Mouse (Mus musculus) testis, postnatal 10 days (tissue): ENCODE results near the gene Fam57b.

ENCODE experiments used
- DNase-seq: peaks from one replicate; pipeline ENCODE4 v3.0.0; 2021; ENCODE audit warnings: low spot score

The Fam57b gene

DNA sequence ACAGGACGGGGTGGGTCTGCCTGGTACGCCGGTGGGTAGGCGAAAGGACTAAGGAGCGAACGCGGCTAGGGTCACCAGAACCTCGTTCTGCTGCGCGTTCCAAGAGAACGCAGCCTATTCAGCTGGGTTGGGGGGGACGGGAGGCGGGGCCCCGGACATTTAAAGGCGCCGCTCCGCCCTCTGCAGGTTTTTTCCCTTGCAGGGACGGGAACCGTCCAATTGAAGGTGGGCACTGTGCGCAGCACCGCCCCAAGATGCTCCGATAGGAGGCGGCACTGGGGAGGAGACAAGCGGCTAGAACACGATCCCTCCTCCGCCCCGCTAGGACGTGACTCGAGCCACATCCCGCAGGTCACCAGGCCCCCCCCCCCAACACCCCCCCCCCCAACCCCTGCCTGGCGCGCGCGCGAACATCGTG lies 1.6 kb downstream of the Fam57b start:
- DNase-seq = peak; percentile 96

DNA sequence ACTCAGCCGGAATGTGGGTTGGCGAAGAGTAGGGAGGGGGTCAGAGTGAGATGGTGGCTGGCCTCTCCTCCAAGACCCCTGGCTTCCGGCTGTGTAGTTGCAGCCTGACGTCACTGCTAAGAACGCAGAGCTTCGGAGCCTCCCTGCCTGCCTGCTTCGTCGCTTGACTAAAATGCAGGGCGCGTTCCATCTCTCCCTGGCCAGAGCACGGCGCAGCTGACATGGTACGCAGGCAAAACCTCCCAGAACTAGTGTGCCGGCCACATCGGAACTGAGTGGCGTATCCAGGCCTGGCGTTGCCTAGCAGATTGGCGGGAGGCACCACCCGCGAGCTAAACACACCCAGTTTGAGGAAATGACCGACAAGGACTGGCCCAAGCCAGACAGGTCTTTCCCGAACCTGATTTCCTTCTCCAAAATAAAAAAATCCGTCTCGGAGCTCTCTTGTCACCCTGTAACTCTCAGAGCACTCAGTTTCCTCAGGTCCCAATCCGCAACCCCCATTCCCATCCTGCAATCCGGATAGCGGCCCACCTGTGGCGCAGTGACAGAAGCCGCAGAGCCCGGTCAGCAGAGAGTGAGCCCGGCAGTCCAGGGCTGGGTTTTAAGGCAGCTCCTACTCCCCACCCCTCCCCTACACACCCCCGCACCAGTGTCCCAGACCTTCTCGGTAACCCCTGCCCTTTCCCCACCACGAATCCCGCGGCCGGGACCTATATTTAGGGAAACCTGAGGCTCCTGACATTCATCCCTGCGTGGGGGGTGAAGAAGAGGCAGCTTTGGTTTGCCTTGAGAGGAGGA lies 2.2 kb downstream of the Fam57b start:
- DNase-seq = peak; percentile 78

- no peak for DNase-seq
Observed at GRCm38 (mm10) chr7:126800269-126801056, 3.0 kb downstream of the Fam57b start.

GRCm38 (mm10) chr7:126801057-126801422 lies 3.6 kb downstream of the Fam57b start:
- no peak for DNase-seq

DNA sequence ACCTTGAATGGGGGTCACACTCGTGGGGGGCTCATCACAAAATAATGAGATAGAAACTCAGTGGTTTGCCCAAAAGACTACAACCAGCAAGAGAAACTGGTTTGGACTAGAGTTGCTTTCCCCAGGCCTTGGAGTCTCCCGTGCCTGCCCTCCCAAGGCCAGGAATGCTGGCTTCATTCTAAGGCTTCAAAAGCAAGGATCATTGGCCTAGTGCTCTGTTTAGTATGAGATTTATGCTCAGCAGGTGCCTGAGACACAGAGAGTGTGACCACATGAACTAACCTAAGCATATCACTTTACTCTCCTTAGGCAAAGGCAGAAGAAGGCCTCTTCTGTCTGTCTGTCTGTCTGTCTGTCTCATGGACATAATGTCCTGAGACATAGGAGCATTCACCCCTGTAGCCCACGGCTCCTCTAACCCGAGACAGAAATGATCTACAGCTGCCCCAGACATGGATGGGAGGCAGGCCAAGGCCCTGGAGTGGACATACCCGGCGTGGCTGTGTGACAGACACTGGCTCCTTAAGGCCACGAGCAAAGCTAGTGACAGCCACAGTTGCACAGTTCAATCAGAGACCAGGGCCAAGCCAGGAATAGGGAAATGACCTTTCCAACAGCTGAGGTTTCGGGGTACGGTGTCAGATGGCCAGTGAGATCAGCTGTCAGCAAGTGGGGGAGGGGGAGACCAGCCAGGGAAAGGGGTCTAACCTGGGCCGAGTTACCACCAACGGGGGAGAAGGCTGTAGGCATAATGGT lies 4.8 kb downstream of the Fam57b start:
- no peak for DNase-seq

- DNase-seq = no peak
Observed at GRCm38 (mm10) chr7:126803181-126803580, 5.7 kb downstream of the Fam57b start.

GRCm38 (mm10) chr7:126803751-126804150 lies 6.3 kb downstream of the Fam57b start:
- DNase-seq = no peak

DNA sequence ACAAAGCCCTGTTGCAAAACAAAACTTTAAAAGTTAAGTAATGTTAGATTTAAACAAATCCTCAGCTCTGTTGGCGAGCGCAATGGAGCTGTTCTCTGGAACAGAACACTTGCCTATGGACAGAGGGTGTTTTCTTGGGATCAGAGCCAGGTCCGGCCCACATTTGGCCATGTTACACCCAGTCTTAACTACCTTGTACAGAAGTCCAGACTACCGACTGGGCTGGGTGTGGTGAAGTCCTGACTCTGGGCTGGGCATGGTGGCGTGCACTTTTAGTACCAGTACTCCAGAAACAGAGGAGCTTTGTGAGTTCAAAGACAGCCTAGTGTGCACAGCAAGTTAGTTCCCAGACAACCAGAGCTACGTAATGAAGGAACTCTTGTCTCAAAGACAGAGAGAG lies 9.5 kb downstream of the Fam57b start:
- no peak for DNase-seq

DNA sequence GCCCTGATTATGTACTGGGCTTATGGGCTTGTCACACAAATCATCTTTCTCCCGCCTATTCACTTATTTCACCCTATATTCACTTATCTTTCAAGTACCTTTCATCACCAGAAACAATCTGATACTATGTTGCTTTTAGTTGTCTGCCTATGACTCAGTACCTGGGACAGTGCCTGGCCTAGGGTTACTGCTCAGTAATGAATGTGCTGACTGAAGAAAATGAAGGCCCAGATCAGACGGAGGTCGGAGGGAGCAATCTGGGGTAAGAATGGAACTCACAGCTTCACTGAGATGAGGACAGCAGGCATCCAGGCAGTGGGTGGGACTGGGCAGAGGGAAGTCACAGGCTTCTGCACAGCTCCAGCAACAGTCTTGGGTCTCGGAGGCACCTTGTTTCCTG lies 9.9 kb downstream of the Fam57b start:
- DNase-seq = no peak

DNA sequence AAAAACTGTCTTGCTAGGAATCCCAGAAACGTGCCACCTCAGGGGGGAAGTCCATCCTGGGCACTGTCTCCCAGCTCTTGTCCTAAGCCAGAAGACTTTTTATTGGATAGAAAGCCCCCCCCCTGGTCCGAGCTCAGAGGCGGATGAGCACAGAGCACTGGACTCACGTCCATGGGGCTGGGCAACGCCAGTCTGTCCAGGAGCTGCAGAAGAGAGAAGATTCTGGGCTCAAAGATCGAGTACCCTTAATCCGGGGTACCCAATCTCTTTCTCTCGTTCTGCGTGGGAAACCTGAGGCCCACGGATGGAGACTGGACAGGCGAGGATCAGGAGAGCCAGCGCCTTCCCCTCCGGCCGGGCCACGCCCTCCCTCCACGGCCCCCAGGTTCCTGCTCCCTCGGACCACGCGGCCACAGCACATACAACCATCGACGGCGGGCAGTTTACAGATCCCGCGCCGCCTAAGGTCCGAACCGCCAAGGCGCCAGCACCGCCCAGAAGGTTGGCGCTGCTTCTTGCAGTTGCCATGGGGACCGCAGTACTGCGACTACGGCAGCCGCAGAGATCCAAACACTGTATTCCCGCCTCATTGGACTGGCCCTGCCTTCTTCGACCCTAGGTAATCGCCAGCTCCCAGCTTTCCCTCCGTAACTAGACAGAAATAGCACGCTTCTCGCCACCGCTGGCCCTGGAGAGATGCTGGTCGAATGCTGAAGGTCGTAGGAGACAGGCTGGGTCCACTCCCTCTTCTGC lies 11.4 kb downstream of the Fam57b start:
- peak; percentile 87 for DNase-seq

- no peak for DNase-seq
Observed at GRCm38 (mm10) chr7:126809723-126810369, 12.4 kb downstream of the Fam57b start.

DNA sequence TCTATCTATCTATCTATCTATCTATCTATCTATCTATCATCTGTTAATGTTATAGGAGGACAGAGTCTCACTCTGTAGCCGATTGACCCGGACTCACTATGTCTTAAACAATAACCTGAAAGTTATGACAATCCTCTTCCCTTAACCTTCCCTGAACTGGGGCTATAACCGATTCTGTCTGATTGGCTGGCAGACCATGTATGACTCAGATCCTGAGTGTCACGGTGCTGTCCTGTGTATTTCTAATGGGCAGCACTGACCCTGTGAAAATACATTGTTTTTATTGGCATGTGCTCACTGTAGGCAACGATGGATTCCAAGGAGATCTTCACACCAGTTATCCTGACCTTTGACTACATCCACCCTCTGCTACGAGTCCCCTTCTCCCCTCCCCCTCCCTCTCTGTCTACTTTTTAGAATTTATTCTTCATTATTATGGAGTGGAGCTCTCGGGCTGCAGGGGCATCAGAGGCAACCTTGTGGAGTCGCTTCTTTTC lies 18.3 kb downstream of the Fam57b start:
- DNase-seq = no peak

- DNase-seq = no peak
Observed at GRCm38 (mm10) chr7:126816494-126816893, 19.0 kb downstream of the Fam57b start.

GRCm38 (mm10) chr7:126817595-126817994 lies 20.1 kb downstream of the Fam57b start:
- no peak for DNase-seq

DNA sequence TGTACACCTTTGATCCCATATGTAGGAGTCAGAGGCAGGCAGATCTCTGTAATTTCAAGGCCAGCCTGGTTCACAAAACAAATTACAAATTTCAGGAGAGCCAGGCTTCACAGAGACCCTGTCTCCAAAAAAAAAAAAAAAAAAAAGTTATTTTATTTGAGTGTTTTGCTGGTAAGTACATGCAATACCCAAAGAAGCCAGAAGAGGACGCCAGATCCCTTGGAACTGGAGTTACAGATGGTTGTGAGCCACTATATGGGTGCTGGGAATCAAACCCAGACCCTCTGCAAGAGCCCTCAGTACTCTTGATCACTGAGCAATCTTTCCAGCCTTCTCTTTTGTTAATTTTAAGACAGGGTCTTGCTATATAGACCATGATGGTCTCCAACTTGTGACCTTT lies 21.4 kb downstream of the Fam57b start:
- no peak for DNase-seq

DNA sequence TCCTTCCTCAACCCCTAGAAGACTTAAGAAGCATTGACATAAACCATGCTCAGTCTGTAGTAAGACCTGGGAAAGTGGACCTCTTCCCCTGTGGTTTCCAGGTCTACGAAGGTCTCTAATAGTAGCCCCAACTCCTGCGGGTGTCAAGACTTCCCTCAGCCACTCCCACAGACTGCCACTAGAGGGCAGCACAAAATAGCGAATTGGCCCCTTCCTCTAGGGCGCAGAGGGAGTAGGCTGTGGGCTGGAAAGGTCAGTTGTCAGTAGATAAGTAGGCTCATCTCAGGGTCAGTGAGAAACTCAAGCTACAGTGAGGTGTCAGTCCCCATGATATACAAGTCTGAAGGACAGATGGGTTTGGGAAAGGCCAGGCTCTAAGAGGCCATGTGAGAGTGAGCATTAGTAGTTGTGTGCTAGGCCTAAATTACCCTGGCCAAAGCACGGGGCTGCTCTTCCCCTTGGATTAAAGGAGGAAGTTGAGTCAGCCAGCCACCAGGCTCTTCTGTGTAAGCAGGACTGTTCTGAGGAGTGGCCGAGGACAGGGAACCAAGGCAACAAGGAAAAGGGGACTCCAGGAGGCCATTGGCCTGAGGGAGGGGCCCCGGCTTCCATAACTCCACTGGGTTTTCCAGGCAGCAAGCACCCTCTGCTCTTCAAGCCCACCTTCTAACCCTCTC lies 24.5 kb downstream of the Fam57b start:
- peak; percentile 91 for DNase-seq

DNA sequence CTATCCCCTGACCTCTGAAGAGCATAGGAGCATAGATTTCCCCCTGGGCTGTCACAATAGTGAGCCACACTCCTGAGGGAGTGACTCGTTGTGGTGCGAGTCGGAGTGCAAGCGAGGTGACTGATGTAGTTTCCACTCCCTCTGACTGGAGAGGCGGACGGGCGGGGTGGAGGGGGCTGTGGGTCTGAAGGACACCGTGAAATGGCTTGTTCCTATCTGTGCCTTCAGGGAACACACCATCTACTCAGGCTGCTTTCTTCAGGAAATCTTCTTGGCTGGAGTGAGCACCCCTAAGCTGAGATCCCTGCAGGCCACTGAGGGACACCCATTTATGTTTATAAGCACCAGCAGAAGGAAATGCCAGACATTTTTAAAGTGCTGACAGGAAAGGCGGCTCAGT lies 25.3 kb downstream of the Fam57b start:
- no peak for DNase-seq

GRCm38 (mm10) chr7:126823202-126823711 lies 25.8 kb downstream of the Fam57b start:
- no peak for DNase-seq

- no peak for DNase-seq
Observed at GRCm38 (mm10) chr7:126823940-126824339, 26.5 kb downstream of the Fam57b start.

DNA sequence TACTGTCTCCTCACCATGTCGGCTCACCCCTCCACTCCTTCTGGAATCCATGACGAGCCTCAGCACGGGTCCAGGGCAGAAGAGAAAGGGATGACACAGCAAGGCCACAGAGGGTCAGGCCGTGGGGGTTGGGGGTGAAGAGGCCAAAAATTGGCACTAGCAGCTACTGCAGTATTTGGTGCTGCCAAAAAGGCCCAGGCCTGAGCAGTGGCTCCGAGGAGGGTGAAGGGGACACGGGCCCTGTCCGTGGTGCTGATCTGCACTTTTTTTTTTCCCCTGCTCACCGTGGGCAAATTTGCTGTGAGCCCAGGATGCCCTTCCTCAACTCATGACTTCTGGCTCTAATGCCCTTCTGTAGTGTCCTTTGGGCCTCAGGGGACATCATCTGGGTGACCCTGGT lies 27.9 kb downstream of the Fam57b start:
- no peak for DNase-seq
